In genomic region chr10:126928011-126928818, GRCm38 (mm10) we compare ENCODE assay signal across 8 mouse cellular contexts. TPM values are rescaled to one million over a fixed set of nuclear protein-coding genes. Genes with fewer than 3 reads are reported as not detected.
DNase-seq lines count a peak whose midpoint lies in the region; ATAC-seq lines count a peak whose summit lies in the region.

No protein-coding gene starts in this region.

- peak; percentile 44 for ATAC-seq in hindbrain, embryonic 12.5 days (ENCODE audit: low FRiP score)
- no peak for ATAC-seq in activated CD4-positive, CD25-positive, alpha-beta regulatory T cell, adult 4 months

- H3K27ac ChIP-seq in hindbrain, embryonic 12.5 days, result no peak overlapping the region

- peaks cover 47% of the 10 kb centered on the region for H3K27me3 ChIP-seq in hindbrain, embryonic 12.5 days

- H3K4me1 ChIP-seq in hindbrain, embryonic 12.5 days, result peaks cover 51% of the 10 kb centered on the region

- WGBS in hindbrain, embryonic 12.5 days, result under 1% methylated on average over 39 of the region's 39 CpGs

- H3K36me3 ChIP-seq in hindbrain, embryonic 12.5 days, result no peaks in the 10 kb centered on the region

- H3K9me3 ChIP-seq in hindbrain, embryonic 12.5 days (replicated peaks), result no peaks in the 10 kb centered on the region

- peak; percentile 89 for DNase-seq in ZHBTc4 (ENCODE audit: low read depth, low spot score)
- peak; percentile 90 for DNase-seq in cerebellum, adult 9-11 months
- DNase-seq in frontal cortex, postnatal 14 days (ENCODE audit: low spot score in 2 of 2), result peak; percentile 71 to 73
- DNase-seq in layer of hippocampus, postnatal 14 days (ENCODE audit: low spot score in 2 of 2), result peak; percentile 80 to 83
- DNase-seq in lung, postnatal 10 days, result peak; percentile 96
- peak; percentile 89 for DNase-seq in retina, postnatal 1 day

- H3K4me2 ChIP-seq in hindbrain, embryonic 12.5 days (replicated peaks), result peak overlapping the region; percentile 97

- peak overlapping the region; percentile 78 for H3K9ac ChIP-seq in hindbrain, embryonic 12.5 days

- peak overlapping the region; percentile 52 for H3K4me3 ChIP-seq in hindbrain, embryonic 12.5 days

RNA-seq across cellular contexts. Expression of gene Atp23, which starts 27.1 kb away (rescaled TPM):
- polyA plus RNA-seq in hindbrain, embryonic 12.5 days (2016; fragmentation: Nextera tagmentation; extraction: Ambion mirVana), result 14.8 and 15.0 TPM in 2 replicates
- 1 to 10 TPM; 8.9 to 9.2 TPM for total RNA-seq in layer of hippocampus, postnatal 14 days (2021)
- polyA plus RNA-seq in activated CD4-positive, CD25-positive, alpha-beta regulatory T cell, adult 4 months (2017; shearing (Covaris generic)), result 1 to 10 TPM; 5.9 to 6.9 TPM

RNA-seq across cellular contexts. Expression of gene Ctdsp2, which starts 50.3 kb away (rescaled TPM):
- 50.5 and 51.1 TPM in 2 replicates for polyA plus RNA-seq in hindbrain, embryonic 12.5 days (2016; fragmentation: Nextera tagmentation; extraction: Ambion mirVana)
- 10 to 100 TPM; 90.7 to 93.6 TPM for total RNA-seq in layer of hippocampus, postnatal 14 days (2021)
- 10 to 100 TPM; 29.8 to 35.8 TPM for polyA plus RNA-seq in activated CD4-positive, CD25-positive, alpha-beta regulatory T cell, adult 4 months (2017; shearing (Covaris generic))
